ENCODE assay signal across 12 mouse cellular contexts in genomic region chr11:54181696-54182323, GRCm38 (mm10).
A peak's percentile ranks its signal among the peaks of the same experiment; 100 is the strongest.
DNase-seq lines count a peak whose midpoint lies in the region; ATAC-seq and TF ChIP-seq lines count a peak whose summit lies in the region.
"Had no signal": no experiment of that assay in that cellular context is flagged by ENCODE, and none has a peak within 500 bp of the region (broad histone marks: within the 10 kb centered on the region; RNA-seq: fewer than 3 reads in every experiment).

No protein-coding gene starts in this region.

- H3K4me1 ChIP-seq in heart, embryonic 11.5 days (ENCODE audit: control insufficient read depth, insufficient read depth, low read length) = no peaks in the 10 kb centered on the region
- no peaks in the 10 kb centered on the region for H3K4me1 ChIP-seq in hindbrain, postnatal 0 days (ENCODE audit: insufficient read depth, low read length)
- H3K4me1 ChIP-seq: embryonic facial prominence, embryonic 12.5 days; limb, embryonic 15.5 days had no signal

- H3K27ac ChIP-seq in heart, embryonic 11.5 days (ENCODE audit: low read depth, low read length) = no peak overlapping the region
- no peak overlapping the region for H3K27ac ChIP-seq in left cerebral cortex, adult 2 months
- no peak overlapping the region for H3K27ac ChIP-seq in hindbrain, postnatal 0 days
- H3K27ac ChIP-seq: embryonic facial prominence, embryonic 12.5 days; limb, embryonic 15.5 days had no signal

- no peak for ATAC-seq in heart, embryonic 11.5 days (replicated peaks; ENCODE audit: insufficient number of reproducible peaks, low FRiP score, low TSS enrichment)
- no peak for ATAC-seq in hindbrain, postnatal 0 days

- H3K9me3 ChIP-seq in heart, embryonic 11.5 days (replicated peaks; ENCODE audit: control insufficient read depth, low read length) = no peaks in the 10 kb centered on the region
- no peaks in the 10 kb centered on the region for H3K9me3 ChIP-seq in hindbrain, postnatal 0 days (ENCODE audit: low read length)
- H3K9me3 ChIP-seq: embryonic facial prominence, embryonic 12.5 days; limb, embryonic 15.5 days had no signal

- H3K36me3 ChIP-seq in heart, embryonic 11.5 days (ENCODE audit: control insufficient read depth, insufficient read depth, low read length) = no peaks in the 10 kb centered on the region
- H3K36me3 ChIP-seq in hindbrain, postnatal 0 days (ENCODE audit: insufficient read depth, low read length) = no peaks in the 10 kb centered on the region
- H3K36me3 ChIP-seq: embryonic facial prominence, embryonic 12.5 days; limb, embryonic 15.5 days had no signal

- H3K4me2 ChIP-seq in heart, embryonic 11.5 days = no peak overlapping the region
- no peak overlapping the region for H3K4me2 ChIP-seq in hindbrain, postnatal 0 days (ENCODE audit: low read depth, low read length)
- H3K4me2 ChIP-seq: embryonic facial prominence, embryonic 12.5 days; limb, embryonic 15.5 days had no signal

- H3K9ac ChIP-seq in heart, embryonic 11.5 days (ENCODE audit: low read depth, low read length) = no peak overlapping the region
- H3K9ac ChIP-seq in hindbrain, postnatal 0 days (replicated peaks; ENCODE audit: low read length) = no peak overlapping the region
- H3K9ac ChIP-seq: embryonic facial prominence, embryonic 12.5 days; limb, embryonic 15.5 days had no signal

- H3K4me3 ChIP-seq in heart, embryonic 11.5 days (ENCODE audit: low read depth, low read length) = no peak overlapping the region
- no peak overlapping the region for H3K4me3 ChIP-seq in left cerebral cortex, adult 2 months
- no peak overlapping the region for H3K4me3 ChIP-seq in hindbrain, postnatal 0 days (ENCODE audit: low read length)
- H3K4me3 ChIP-seq: embryonic facial prominence, embryonic 12.5 days; limb, embryonic 15.5 days had no signal

- intact Hi-C loops in heart, postnatal 25 days (cut with DNase I) = no loop called here
- intact Hi-C loops in left cerebral cortex, adult 2 months (cut with DNase I) = no loop called here

- no peaks in the 10 kb centered on the region for H3K27me3 ChIP-seq in heart, embryonic 11.5 days (ENCODE audit: control insufficient read depth, insufficient read depth, low read length)
- no peaks in the 10 kb centered on the region for H3K27me3 ChIP-seq in hindbrain, postnatal 0 days (ENCODE audit: insufficient read depth, low read length)
- H3K27me3 ChIP-seq: embryonic facial prominence, embryonic 12.5 days; limb, embryonic 15.5 days had no signal

- WGBS in heart, embryonic 11.5 days (ENCODE audit: insufficient replicate concordance) = 62% methylated on average over 9 of the region's 9 CpGs
- 83% methylated on average over 9 of the region's 9 CpGs for WGBS in hindbrain, postnatal 0 days

- TF ChIP-seq CTCF in left cerebral cortex, adult 2 months (IDR thresholded peaks at IDR 0.05) = no peak
- TF ChIP-seq CTCF in hindbrain, postnatal 0 days (IDR thresholded peaks at IDR 0.05; ENCODE audit: low read depth) = no peak

- DNase-seq in heart, adult 18-20 months = peak; percentile 73 to 85
- peak; percentile 88 for DNase-seq in adipocyte (ENCODE audit: low spot score)
- peak; percentile 58 for DNase-seq in heart, postnatal 25 days (ENCODE audit: low spot score)
- peak; percentile 80 for DNase-seq in lung, postnatal 36 days
- DNase-seq in left cerebral cortex, adult 2 months (ENCODE audit: extremely low spot score in 1 of 2, low spot score in 2 of 2) = no peak
- no peak for DNase-seq in spleen, postnatal 14 days (ENCODE audit: low spot score in 2 of 2)
- no peak for DNase-seq in hindbrain, postnatal 0 days (ENCODE audit: low spot score)
- DNase-seq: midbrain, embryonic 14.5 days; thymus, postnatal 14 days had no signal

Comparison
In these comparisons a context has a peak if more than half of its experiments do, and no peak if none do; other contexts are left out.
1. DNase-seq: peak in heart, adult 18-20 months (2 of 2), adipocyte (single experiment), heart, postnatal 25 days (single experiment) and lung, postnatal 36 days (single experiment); none in left cerebral cortex, adult 2 months (0 of 2), spleen, postnatal 14 days (0 of 2) and hindbrain, postnatal 0 days (single experiment).